Mouse (Mus musculus): ENCODE results near the gene Eras.
"Not testable (repeated sequence)": the region's sequence is repeated elsewhere in the genome, so short reads cannot be mapped to it uniquely, and the experiment has no call there.

- TF ChIP-seq CTCF (IDR thresholded peaks at IDR 0.05; ENCODE audit: borderline replicate concordance, insufficient read depth, low read length); POLR2A (IDR thresholded peaks at IDR 0.05; ENCODE audit: low read depth, low read length): not testable (repeated sequence)
These were observed 19.2 kb downstream of the Eras start, which contains the start of gene Gm10490 for GRCm38 (mm10) chrX:7909242-7909641.

Measured in embryonic fibroblast, embryonic 13.5 days (primary cell).